Mouse (Mus musculus): ENCODE results near the gene Gm11939. TPM values are rescaled to one million over a fixed set of nuclear protein-coding genes. Genes with fewer than 3 reads are reported as not detected.

Gm11939 gene
- polyA plus RNA-seq, 1 experiment from 2014 or later = not detected

GRCm38 (mm10) chr11:99521288-99521860 is 37.9 kb downstream of the Gm11939 start, which contains the start of gene Krt39:
TSS of gene Krt39 (minus strand) at chr11:99521338.
- Histone ChIP-seq H3K4me1 (ENCODE audit: insufficient read depth) (no peaks in the 10 kb centered on the region), H3K4me2 (ENCODE audit: low read depth, low read length) (no peak within 1 kb of the TSS), H3K4me3 (ENCODE audit: low read depth, low read length) (no peak within 1 kb of the TSS), H3K27me3 (ENCODE audit: insufficient read depth, low read length) (no peaks in the 10 kb centered on the region), H3K36me3 (replicated peaks; ENCODE audit: insufficient read depth, low read length) (no peaks in the 10 kb centered on the region), H3K9ac (replicated peaks) (no peak within 1 kb of the TSS), H3K9me3 (ENCODE audit: low read length) (no peaks in the 10 kb centered on the region), H3K27ac (ENCODE audit: low read depth) (no peak within 1 kb of the TSS)
- DNase-seq (no peak), ATAC-seq (no peak)
- no peak for TF ChIP-seq CTCF (IDR thresholded peaks at IDR 0.05; ENCODE audit: low read depth)
- TF ChIP-seq EP300 (IDR thresholded peaks at IDR 0.05; ENCODE audit: low read depth) = no peak
- WGBS (ENCODE audit: insufficient replicate concordance) = 70% methylated on average over 13 of the region's 13 CpGs

- Histone ChIP-seq H3K27me3 (ENCODE audit: insufficient read depth, low read length) (no peaks in the 10 kb centered on the region), H3K9ac (replicated peaks) (no peak overlapping the region), H3K4me2 (ENCODE audit: low read depth, low read length) (no peak overlapping the region), H3K27ac (ENCODE audit: low read depth) (no peak overlapping the region), H3K9me3 (ENCODE audit: low read length) (no peaks in the 10 kb centered on the region), H3K4me1 (ENCODE audit: insufficient read depth) (no peaks in the 10 kb centered on the region), H3K36me3 (replicated peaks; ENCODE audit: insufficient read depth, low read length) (no peaks in the 10 kb centered on the region), H3K4me3 (ENCODE audit: low read depth, low read length) (no peak overlapping the region)
- 69% methylated on average over 8 of the region's 8 CpGs for WGBS (ENCODE audit: insufficient replicate concordance)
- no peak for TF ChIP-seq EP300 (IDR thresholded peaks at IDR 0.05; ENCODE audit: low read depth)
- no peak for TF ChIP-seq CTCF (IDR thresholded peaks at IDR 0.05; ENCODE audit: low read depth)
- ATAC-seq (no peak), DNase-seq (no peak)
Measured at GRCm38 (mm10) chr11:99514098-99514497, 45.2 kb downstream of the Gm11939 start.

Other genes starting within 250 kb of the Gm11939 start
- 0.11 and 0.14 TPM in 2 replicates for gene Krt25, start 236.5 kb downstream of the Gm11939 start, polyA plus RNA-seq (2015; fragmentation: Nextera tagmentation; extraction: Ambion mirVana)
- gene Krt26, start 221.5 kb downstream of the Gm11939 start, polyA plus RNA-seq (2015; fragmentation: Nextera tagmentation; extraction: Ambion mirVana) = not detected in 2 replicates
- not detected in 2 replicates for gene Krt27, start 208.4 kb downstream of the Gm11939 start, polyA plus RNA-seq (2015; fragmentation: Nextera tagmentation; extraction: Ambion mirVana)
- gene Krt28, start 184.6 kb downstream of the Gm11939 start, polyA plus RNA-seq (2015; fragmentation: Nextera tagmentation; extraction: Ambion mirVana) = not detected in 2 replicates
- 6.3 and 7.0 TPM in 2 replicates for gene Krt10, start 170.1 kb downstream of the Gm11939 start, polyA plus RNA-seq (2015; fragmentation: Nextera tagmentation; extraction: Ambion mirVana)
- gene Krt12, start 137.2 kb downstream of the Gm11939 start, polyA plus RNA-seq (2015; fragmentation: Nextera tagmentation; extraction: Ambion mirVana) = not detected in 2 replicates
- 13.3 and 14.5 TPM in 2 replicates for gene Krt20, start 121.3 kb downstream of the Gm11939 start, polyA plus RNA-seq (2015; fragmentation: Nextera tagmentation; extraction: Ambion mirVana)
- gene Krt23, start 66.3 kb downstream of the Gm11939 start, polyA plus RNA-seq (2015; fragmentation: Nextera tagmentation; extraction: Ambion mirVana) = 15.7 and 16.5 TPM in 2 replicates
- gene Krt39, start 38.1 kb downstream of the Gm11939 start, polyA plus RNA-seq (2015; fragmentation: Nextera tagmentation; extraction: Ambion mirVana) = not detected in 2 replicates
- gene Krt40, start 16.3 kb downstream of the Gm11939 start, polyA plus RNA-seq (2015; fragmentation: Nextera tagmentation; extraction: Ambion mirVana) = not detected in 2 replicates
- gene Krtap3-3, start 8.6 kb downstream of the Gm11939 start, polyA plus RNA-seq (2015; fragmentation: Nextera tagmentation; extraction: Ambion mirVana) = not detected in 2 replicates
- gene Krtap3-2, start 2.6 kb downstream of the Gm11939 start, polyA plus RNA-seq (2015; fragmentation: Nextera tagmentation; extraction: Ambion mirVana) = not detected in 2 replicates
- gene Krtap3-1, start 7.2 kb upstream of the Gm11939 start, polyA plus RNA-seq (2015; fragmentation: Nextera tagmentation; extraction: Ambion mirVana) = not detected in 2 replicates
- not detected in 2 replicates for gene Krtap1-5, start 21.6 kb upstream of the Gm11939 start, polyA plus RNA-seq (2015; fragmentation: Nextera tagmentation; extraction: Ambion mirVana)
- gene Krtap1-4, start 24.2 kb upstream of the Gm11939 start, polyA plus RNA-seq (2015; fragmentation: Nextera tagmentation; extraction: Ambion mirVana) = not detected in 2 replicates
- not detected in 2 replicates for gene Krtap1-3, start 31.9 kb upstream of the Gm11939 start, polyA plus RNA-seq (2015; fragmentation: Nextera tagmentation; extraction: Ambion mirVana)
- gene Krtap9-3, start 38.6 kb upstream of the Gm11939 start, polyA plus RNA-seq (2015; fragmentation: Nextera tagmentation; extraction: Ambion mirVana) = not detected in 2 replicates
- gene Gm11938, start 43.8 kb upstream of the Gm11939 start, polyA plus RNA-seq (2015; fragmentation: Nextera tagmentation; extraction: Ambion mirVana) = not detected in 2 replicates
- gene Gm11937, start 50.7 kb upstream of the Gm11939 start, polyA plus RNA-seq (2015; fragmentation: Nextera tagmentation; extraction: Ambion mirVana) = not detected in 2 replicates
- not detected in 2 replicates for gene Krtap2-4, start 55.4 kb upstream of the Gm11939 start, polyA plus RNA-seq (2015; fragmentation: Nextera tagmentation; extraction: Ambion mirVana)
- not detected in 2 replicates for gene Gm11562, start 61.0 kb upstream of the Gm11939 start, polyA plus RNA-seq (2015; fragmentation: Nextera tagmentation; extraction: Ambion mirVana)
- not detected in 2 replicates for gene Krtap4-1, start 68.8 kb upstream of the Gm11939 start, polyA plus RNA-seq (2015; fragmentation: Nextera tagmentation; extraction: Ambion mirVana)
- not detected in 2 replicates for gene Krtap4-2, start 75.6 kb upstream of the Gm11939 start, polyA plus RNA-seq (2015; fragmentation: Nextera tagmentation; extraction: Ambion mirVana)
- not detected in 2 replicates for gene Krtap4-7, start 84.6 kb upstream of the Gm11939 start, polyA plus RNA-seq (2015; fragmentation: Nextera tagmentation; extraction: Ambion mirVana)
- not detected in 2 replicates for gene Gm11555, start 90.8 kb upstream of the Gm11939 start, polyA plus RNA-seq (2015; fragmentation: Nextera tagmentation; extraction: Ambion mirVana)
- not detected in 2 replicates for gene Gm11563, start 99.5 kb upstream of the Gm11939 start, polyA plus RNA-seq (2015; fragmentation: Nextera tagmentation; extraction: Ambion mirVana)
- gene Krtap4-6, start 106.5 kb upstream of the Gm11939 start, polyA plus RNA-seq (2015; fragmentation: Nextera tagmentation; extraction: Ambion mirVana) = not detected in 2 replicates
- gene Gm14190, start 131.3 kb upstream of the Gm11939 start, polyA plus RNA-seq (2015; fragmentation: Nextera tagmentation; extraction: Ambion mirVana) = not detected in 2 replicates
- not detected in 2 replicates for gene Gm14180, start 174.8 kb upstream of the Gm11939 start, polyA plus RNA-seq (2015; fragmentation: Nextera tagmentation; extraction: Ambion mirVana)
- gene Gm11595, start 213.4 kb upstream of the Gm11939 start, polyA plus RNA-seq (2015; fragmentation: Nextera tagmentation; extraction: Ambion mirVana) = not detected in 2 replicates
- gene Krtap4-8, start 221.2 kb upstream of the Gm11939 start, polyA plus RNA-seq (2015; fragmentation: Nextera tagmentation; extraction: Ambion mirVana) = not detected in 2 replicates
- gene Krtap4-9, start 225.7 kb upstream of the Gm11939 start, polyA plus RNA-seq (2015; fragmentation: Nextera tagmentation; extraction: Ambion mirVana) = not detected in 2 replicates
- not detected in 2 replicates for gene Gm11596, start 234.0 kb upstream of the Gm11939 start, polyA plus RNA-seq (2015; fragmentation: Nextera tagmentation; extraction: Ambion mirVana)
- gene Gm11569, start 239.5 kb upstream of the Gm11939 start, polyA plus RNA-seq (2015; fragmentation: Nextera tagmentation; extraction: Ambion mirVana) = not detected in 2 replicates
- not detected in 2 replicates for gene Gm11554, start 245.0 kb upstream of the Gm11939 start, polyA plus RNA-seq (2015; fragmentation: Nextera tagmentation; extraction: Ambion mirVana)

All from liver, postnatal 0 days (tissue).